Mouse (Mus musculus): ENCODE measurements around the gene Col5a3. TPM values are rescaled to one million over a fixed set of nuclear protein-coding genes. Genes with fewer than 3 reads are reported as not detected.

Gene Col5a3
- polyA plus RNA-seq, 1 experiment from 2014 or later: 1.3 TPM

- no peak for ATAC-seq
- WGBS: 52% methylated on average over 4 of the region's 4 CpGs
Measured at GRCm38 (mm10) chr9:20731797-20732196, 83.1 kb downstream of the Col5a3 start.

GRCm38 (mm10) chr9:20729451-20729850 is 85.4 kb downstream of the Col5a3 start:
- no peaks in the 10 kb centered on the region for H3K9me3 ChIP-seq (replicated peaks; ENCODE audit: control insufficient read depth, low read length, poor library complexity, severe bottlenecking)
- H3K36me3 ChIP-seq (ENCODE audit: control insufficient read depth, insufficient read depth, low read length): no peaks in the 10 kb centered on the region
- no peak overlapping the region for H3K9ac ChIP-seq (ENCODE audit: low read depth, low read length)
- no peak for ATAC-seq
- H3K4me1 ChIP-seq (ENCODE audit: control insufficient read depth, insufficient read depth, low read length): peaks cover 23% of the 10 kb centered on the region
- 48% methylated on average over 6 of the region's 6 CpGs for WGBS
- H3K27ac ChIP-seq (ENCODE audit: low read length): no peak overlapping the region
- H3K4me2 ChIP-seq (ENCODE audit: low read length): no peak overlapping the region
- no peaks in the 10 kb centered on the region for H3K27me3 ChIP-seq (ENCODE audit: control insufficient read depth, insufficient read depth, low read depth, low read length)
- no peak overlapping the region for H3K4me3 ChIP-seq (ENCODE audit: low read depth, low read length)

More at GRCm38 (mm10) chr9:20731797-20732196, 83.1 kb downstream of the Col5a3 start:
- Histone ChIP-seq H3K36me3 (ENCODE audit: control insufficient read depth, insufficient read depth, low read length) (no peaks in the 10 kb centered on the region), H3K9ac (ENCODE audit: low read depth, low read length) (no peak overlapping the region), H3K4me3 (ENCODE audit: low read depth, low read length) (no peak overlapping the region), H3K4me2 (ENCODE audit: low read length) (no peak overlapping the region), H3K4me1 (ENCODE audit: control insufficient read depth, insufficient read depth, low read length) (peaks cover 8% of the 10 kb centered on the region), H3K27me3 (ENCODE audit: control insufficient read depth, insufficient read depth, low read depth, low read length) (no peaks in the 10 kb centered on the region), H3K9me3 (replicated peaks; ENCODE audit: control insufficient read depth, low read length, poor library complexity, severe bottlenecking) (no peaks in the 10 kb centered on the region), H3K27ac (ENCODE audit: low read length) (no peak overlapping the region)

- Histone ChIP-seq H3K9ac (ENCODE audit: low read depth, low read length) (peak overlapping the region; percentile 78), H3K4me2 (ENCODE audit: low read length) (peak overlapping the region; percentile 99), H3K9me3 (replicated peaks; ENCODE audit: control insufficient read depth, low read length, poor library complexity, severe bottlenecking) (no peaks in the 10 kb centered on the region), H3K27ac (ENCODE audit: low read length) (no peak overlapping the region), H3K27me3 (ENCODE audit: control insufficient read depth, insufficient read depth, low read depth, low read length) (no peaks in the 10 kb centered on the region), H3K36me3 (ENCODE audit: control insufficient read depth, insufficient read depth, low read length) (no peaks in the 10 kb centered on the region), H3K4me3 (ENCODE audit: low read depth, low read length) (peak overlapping the region; percentile 68), H3K4me1 (ENCODE audit: control insufficient read depth, insufficient read depth, low read length) (peaks cover 23% of the 10 kb centered on the region)
- under 1% methylated on average over 42 of the region's 46 CpGs for WGBS
- ATAC-seq: peak; percentile 47
Measured at GRCm38 (mm10) chr9:20727601-20728113, 87.2 kb downstream of the Col5a3 start.

GRCm38 (mm10) chr9:20726859-20727600 is 87.8 kb downstream of the Col5a3 start:
- peak; percentile 53 for ATAC-seq
- Histone ChIP-seq H3K9ac (ENCODE audit: low read depth, low read length) (peak overlapping the region; percentile 78), H3K27ac (ENCODE audit: low read length) (no peak overlapping the region), H3K4me3 (ENCODE audit: low read depth, low read length) (peak overlapping the region; percentile 68), H3K4me2 (ENCODE audit: low read length) (peak overlapping the region; percentile 99), H3K4me1 (ENCODE audit: control insufficient read depth, insufficient read depth, low read length) (peaks cover 23% of the 10 kb centered on the region), H3K27me3 (ENCODE audit: control insufficient read depth, insufficient read depth, low read depth, low read length) (no peaks in the 10 kb centered on the region), H3K9me3 (replicated peaks; ENCODE audit: control insufficient read depth, low read length, poor library complexity, severe bottlenecking) (no peaks in the 10 kb centered on the region), H3K36me3 (ENCODE audit: control insufficient read depth, insufficient read depth, low read length) (no peaks in the 10 kb centered on the region)
- under 1% methylated on average over 43 of the region's 54 CpGs for WGBS

GRCm38 (mm10) chr9:20726134-20726858 is 88.6 kb downstream of the Col5a3 start:
- Histone ChIP-seq H3K9ac (ENCODE audit: low read depth, low read length) (peak overlapping the region; percentile 78), H3K27ac (ENCODE audit: low read length) (no peak overlapping the region), H3K4me2 (ENCODE audit: low read length) (peak overlapping the region; percentile 99), H3K27me3 (ENCODE audit: control insufficient read depth, insufficient read depth, low read depth, low read length) (no peaks in the 10 kb centered on the region), H3K9me3 (replicated peaks; ENCODE audit: control insufficient read depth, low read length, poor library complexity, severe bottlenecking) (no peaks in the 10 kb centered on the region), H3K4me3 (ENCODE audit: low read depth, low read length) (peak overlapping the region; percentile 68), H3K4me1 (ENCODE audit: control insufficient read depth, insufficient read depth, low read length) (peaks cover 25% of the 10 kb centered on the region), H3K36me3 (ENCODE audit: control insufficient read depth, insufficient read depth, low read length) (no peaks in the 10 kb centered on the region)
- peak; percentile 39 for ATAC-seq
- WGBS: under 1% methylated on average over 42 of the region's 42 CpGs

GRCm38 (mm10) chr9:20721582-20721981 is 93.3 kb downstream of the Col5a3 start:
- ATAC-seq: no peak
- Histone ChIP-seq H3K4me1 (ENCODE audit: control insufficient read depth, insufficient read depth, low read length) (peaks cover 17% of the 10 kb centered on the region), H3K36me3 (ENCODE audit: control insufficient read depth, insufficient read depth, low read length) (peaks cover 4% of the 10 kb centered on the region; the same call in 1 of the 2 replicates), H3K4me3 (ENCODE audit: low read depth, low read length) (no peak overlapping the region), H3K27me3 (ENCODE audit: control insufficient read depth, insufficient read depth, low read depth, low read length) (no peaks in the 10 kb centered on the region), H3K9me3 (replicated peaks; ENCODE audit: control insufficient read depth, low read length, poor library complexity, severe bottlenecking) (no peaks in the 10 kb centered on the region), H3K4me2 (ENCODE audit: low read length) (no peak overlapping the region), H3K27ac (ENCODE audit: low read length) (no peak overlapping the region), H3K9ac (ENCODE audit: low read depth, low read length) (no peak overlapping the region)
- WGBS: 51% methylated on average over 2 of the region's 2 CpGs

Other genes with a start within 250 kb of the Col5a3 start
- gene Zfp846, start 233.8 kb downstream of the Col5a3 start, polyA plus RNA-seq (2015; fragmentation: Nextera tagmentation; extraction: Ambion mirVana): 48.1 and 55.5 TPM in 2 replicates
- 444 and 482 TPM in 2 replicates for gene Ubl5, start 172.2 kb downstream of the Col5a3 start, polyA plus RNA-seq (2015; fragmentation: Nextera tagmentation; extraction: Ambion mirVana)
- 13.8 and 14.7 TPM in 2 replicates for gene Fbxl12, start 170.3 kb downstream of the Col5a3 start, polyA plus RNA-seq (2015; fragmentation: Nextera tagmentation; extraction: Ambion mirVana)
- 61.0 and 61.6 TPM in 2 replicates for gene Pin1, start 163.0 kb downstream of the Col5a3 start, polyA plus RNA-seq (2015; fragmentation: Nextera tagmentation; extraction: Ambion mirVana)
- 225 and 251 TPM in 2 replicates for gene Olfm2, start 68.7 kb downstream of the Col5a3 start, polyA plus RNA-seq (2015; fragmentation: Nextera tagmentation; extraction: Ambion mirVana)
- gene Rdh8, start 3.4 kb upstream of the Col5a3 start, polyA plus RNA-seq (2015; fragmentation: Nextera tagmentation; extraction: Ambion mirVana): not detected in 2 replicates
- gene A230050P20Rik, start 53.6 kb upstream of the Col5a3 start, polyA plus RNA-seq (2015; fragmentation: Nextera tagmentation; extraction: Ambion mirVana): 7.1 and 13.7 TPM in 2 replicates
- 15.2 and 17.7 TPM in 2 replicates for gene Angptl6, start 64.7 kb upstream of the Col5a3 start, polyA plus RNA-seq (2015; fragmentation: Nextera tagmentation; extraction: Ambion mirVana)
- 48.8 and 51.1 TPM in 2 replicates for gene Ppan, start 73.1 kb upstream of the Col5a3 start, polyA plus RNA-seq (2015; fragmentation: Nextera tagmentation; extraction: Ambion mirVana)
- gene Eif3g, start 83.6 kb upstream of the Col5a3 start, polyA plus RNA-seq (2015; fragmentation: Nextera tagmentation; extraction: Ambion mirVana): 243 TPM in 2 replicates
- gene Dnmt1, start 144.8 kb upstream of the Col5a3 start, polyA plus RNA-seq (2015; fragmentation: Nextera tagmentation; extraction: Ambion mirVana): 67.7 and 71.7 TPM in 2 replicates
- 9.7 and 10.3 TPM in 2 replicates for gene S1pr2, start 161.7 kb upstream of the Col5a3 start, polyA plus RNA-seq (2015; fragmentation: Nextera tagmentation; extraction: Ambion mirVana)
- gene Mrpl4, start 187.7 kb upstream of the Col5a3 start, polyA plus RNA-seq (2015; fragmentation: Nextera tagmentation; extraction: Ambion mirVana): 101 and 104 TPM in 2 replicates
- 3.0 and 3.1 TPM in 2 replicates for gene Icam1, start 200.9 kb upstream of the Col5a3 start, polyA plus RNA-seq (2015; fragmentation: Nextera tagmentation; extraction: Ambion mirVana)
- 0.24 TPM in 1 of 2 replicates, not detected in the other for gene Icam4, start 214.3 kb upstream of the Col5a3 start, polyA plus RNA-seq (2015; fragmentation: Nextera tagmentation; extraction: Ambion mirVana)
- 2.2 and 2.5 TPM in 2 replicates for gene Icam5, start 217.0 kb upstream of the Col5a3 start, polyA plus RNA-seq (2015; fragmentation: Nextera tagmentation; extraction: Ambion mirVana)

All from midbrain, embryonic 16.5 days (tissue).